Mouse (Mus musculus) stomach, embryonic 16.5 days (tissue): ENCODE results near the gene Cd200r2. TPM values are rescaled to one million over a fixed set of nuclear protein-coding genes. Genes with fewer than 3 reads are reported as not detected.
"Not testable (repeated sequence)": the region's sequence is repeated elsewhere in the genome, so short reads cannot be mapped to it uniquely, and the experiment has no call there.

Source experiments
- ATAC-seq: fragments of 200-750 bp; cut with Nextera tagmentation; 2 replicates; pipeline ENCODE4 v1.8.0; 2017; ENCODE audit warnings: moderate number of reproducible peaks, moderate TSS enrichment; ENCODE audit not compliant: insufficient read depth, low FRiP score
- H3K27ac ChIP-seq: fragments of 300-500 bp; sonication (generic); 2 replicates; pipeline ENCODE4 v1.5.1; 2014; ENCODE audit warnings: low read length
- H3K27me3 ChIP-seq: fragments of 300-500 bp; sonication (generic); 2 replicates; pipeline ENCODE4 v1.6.1; 2014; ENCODE audit warnings: low read length, control low read depth, mixed read lengths; ENCODE audit not compliant: control insufficient read depth, insufficient read depth
- H3K36me3 ChIP-seq: fragments of 300-500 bp; sonication (generic); 2 replicates; pipeline ENCODE4 v1.6.1; 2014; ENCODE audit warnings: low read length; ENCODE audit not compliant: control insufficient read depth, insufficient read depth
- H3K4me1 ChIP-seq: fragments of 300-500 bp; sonication (generic); 2 replicates; pipeline ENCODE4 v1.6.1; 2014; ENCODE audit warnings: low read length, control low read depth, mixed read lengths; ENCODE audit not compliant: control insufficient read depth, insufficient read depth
- H3K4me2 ChIP-seq: fragments of 300-500 bp; sonication (generic); 2 replicates; pipeline ENCODE4 v1.6.1; 2014; ENCODE audit warnings: low read depth, low read length, mixed read lengths
- H3K4me3 ChIP-seq: fragments of 300-500 bp; sonication (generic); replicated peaks from 2 replicates; pipeline ENCODE4 v1.5.1; 2014; ENCODE audit warnings: mild to moderate bottlenecking, low read length
- H3K9ac ChIP-seq: fragments of 300-500 bp; sonication (generic); 2 replicates; pipeline ENCODE4 v1.6.1; 2014; ENCODE audit warnings: low read length
- H3K9me3 ChIP-seq: fragments of 300-500 bp; sonication (generic); replicated peaks from 2 replicates; pipeline ENCODE4 v1.6.1; 2016; ENCODE audit warnings: low read length, control low read depth; ENCODE audit not compliant: control insufficient read depth
- WGBS: fragments of 180-500 bp; shearing (Covaris S2); extraction: QIAGEN DNeasy Blood & Tissue Kit; methylation state at CpG from one replicate; pipeline ENCODE4 v1.1.7; 2014; 5-methylcytosine and 5-hydroxymethylcytosine counted together
- polyA plus RNA-seq: library from polyadenylated mRNA; unstranded; fragments of >200 nt; fragmentation: Nextera tagmentation; extraction: Ambion mirVana; gene quantifications from 2 replicates; pipeline ENCODE4 v1.2.1, GENCODE M21; 2015

Cd200r2 gene
- polyA plus RNA-seq, result 0.10 TPM in 1 of 2 replicates, not detected in the other

DNA sequence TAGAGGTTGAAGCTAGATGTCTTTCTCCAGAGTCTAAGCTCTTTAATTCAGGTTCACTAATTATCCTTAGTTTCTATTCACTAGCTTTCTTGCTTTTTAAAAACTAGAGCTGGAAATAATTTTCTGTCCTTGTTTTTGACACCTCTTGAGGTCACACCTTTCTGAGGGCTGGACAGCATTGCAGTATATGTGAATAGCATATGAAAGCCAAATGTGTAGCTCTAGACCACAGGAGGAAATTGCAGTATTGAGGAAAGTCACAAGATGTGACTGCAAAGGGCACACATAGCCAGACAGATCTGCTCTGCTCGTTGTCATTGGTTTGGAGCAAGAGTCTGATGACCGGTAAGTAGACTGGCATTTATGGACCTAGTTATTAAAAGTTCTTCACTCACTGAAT, at the start of gene Cd200r2:
Gene Cd200r2 (plus strand): TSS at position 301 of the 400 bp plus-strand sequence.
- no peak for ATAC-seq
- Histone ChIP-seq H3K27me3 (no peaks in the 10 kb centered on the region), H3K4me2 (no peak within 1 kb of the TSS), H3K27ac (no peak within 1 kb of the TSS), H3K4me3 (no peak within 1 kb of the TSS), H3K9ac (no peak within 1 kb of the TSS), H3K9me3 (no peaks in the 10 kb centered on the region), H3K36me3 (no peaks in the 10 kb centered on the region), H3K4me1 (no peaks in the 10 kb centered on the region)
- WGBS, result 86% methylated on average over 2 of the region's 2 CpGs

DNA sequence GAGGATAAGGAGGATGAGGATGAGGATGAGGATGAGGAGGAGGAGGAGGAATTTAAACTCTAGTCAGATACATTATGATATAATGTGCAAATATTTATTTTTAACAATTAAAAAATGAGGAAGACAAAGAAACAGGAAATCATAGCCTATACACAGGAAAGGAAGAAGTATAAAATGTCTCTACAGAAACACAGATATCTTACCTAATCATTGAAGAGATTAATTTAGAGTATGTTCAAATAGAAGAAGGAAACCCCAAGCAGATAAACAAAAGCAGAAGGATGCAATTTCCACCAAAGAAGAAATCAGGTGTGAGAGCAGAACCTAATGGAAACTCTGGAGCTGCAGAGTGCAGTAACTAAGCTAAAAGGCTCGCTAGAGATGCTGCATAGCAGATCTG, 48.9 kb upstream of the Cd200r2 start:
- no peak for ATAC-seq
- no peak overlapping the region for H3K27ac ChIP-seq
- H3K4me3 ChIP-seq, result no peak overlapping the region
- no peaks in the 10 kb centered on the region for H3K9me3 ChIP-seq
- H3K4me1 ChIP-seq, result no peaks in the 10 kb centered on the region
- WGBS, result 55% methylated on average over 1 of the region's 1 CpGs
- H3K27me3 ChIP-seq, result no peaks in the 10 kb centered on the region
- no peak overlapping the region for H3K4me2 ChIP-seq
- H3K36me3 ChIP-seq, result no peaks in the 10 kb centered on the region
- no peak overlapping the region for H3K9ac ChIP-seq

DNA sequence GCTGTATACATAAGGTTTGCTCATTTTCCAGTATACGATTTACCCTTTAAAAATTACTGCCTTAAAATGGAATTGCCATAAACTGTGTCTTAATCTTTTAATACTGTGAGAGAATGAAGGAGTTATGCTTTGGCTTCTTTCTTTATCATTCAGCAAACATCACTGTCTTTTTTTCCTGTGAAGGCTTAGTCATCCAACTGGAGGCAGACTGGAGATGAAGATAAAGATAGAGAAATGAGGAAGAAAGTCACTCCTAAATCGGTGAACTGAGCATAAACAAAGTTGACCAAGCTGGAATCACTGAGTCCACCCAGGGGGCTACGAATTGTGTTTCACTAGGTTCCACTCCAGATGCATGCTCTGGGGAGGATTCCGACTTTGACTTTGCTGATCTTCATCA, 46.4 kb upstream of the Cd200r2 start:
- no peak for ATAC-seq
- Histone ChIP-seq H3K36me3 (no peaks in the 10 kb centered on the region), H3K4me3 (no peak overlapping the region), H3K9ac (no peak overlapping the region), H3K27me3 (no peaks in the 10 kb centered on the region), H3K4me2 (no peak overlapping the region), H3K4me1 (no peaks in the 10 kb centered on the region), H3K27ac (no peak overlapping the region), H3K9me3 (no peaks in the 10 kb centered on the region)
- 76% methylated on average over 4 of the region's 4 CpGs for WGBS

DNA sequence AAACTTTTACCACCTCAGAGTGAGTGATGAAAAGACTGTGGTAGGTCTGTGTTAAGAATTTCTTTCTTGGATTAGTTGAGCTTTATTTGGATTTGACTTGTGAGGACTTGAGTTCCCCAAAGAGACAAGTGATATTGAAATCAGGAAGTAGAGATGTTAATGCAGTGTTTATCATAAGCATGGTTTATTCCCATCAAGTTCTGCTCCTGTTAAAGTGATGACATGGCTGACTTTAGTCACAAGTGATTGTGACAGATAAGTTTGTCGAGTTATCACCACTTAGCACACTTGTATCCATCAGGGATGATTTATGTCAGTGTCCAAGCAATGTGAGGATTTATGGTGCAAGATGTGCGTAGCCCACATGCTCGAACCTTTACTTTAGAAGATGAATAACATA, 34.6 kb upstream of the Cd200r2 start:
- Histone ChIP-seq H3K4me1 (no peaks in the 10 kb centered on the region), H3K27me3 (no peaks in the 10 kb centered on the region), H3K36me3 (no peaks in the 10 kb centered on the region), H3K27ac (no peak overlapping the region), H3K9ac (no peak overlapping the region), H3K9me3 (no peaks in the 10 kb centered on the region), H3K4me3 (no peak overlapping the region), H3K4me2 (no peak overlapping the region)
- 40% methylated on average over 3 of the region's 3 CpGs for WGBS
- ATAC-seq, result no peak

- WGBS, result 39% methylated on average over 2 of the region's 2 CpGs
- H3K9me3 ChIP-seq, H3K4me2 ChIP-seq, H3K9ac ChIP-seq, H3K27ac ChIP-seq, H3K27me3 ChIP-seq, ATAC-seq, H3K36me3 ChIP-seq, H3K4me3 ChIP-seq, H3K4me1 ChIP-seq: not testable (repeated sequence)
Observed at GRCm38 (mm10) chr16:44833189-44833588, 33.7 kb upstream of the Cd200r2 start.

- Histone ChIP-seq H3K9me3 (no peaks in the 10 kb centered on the region), H3K4me2 (no peak overlapping the region), H3K36me3 (no peaks in the 10 kb centered on the region), H3K27me3 (no peaks in the 10 kb centered on the region), H3K4me1 (no peaks in the 10 kb centered on the region), H3K27ac (no peak overlapping the region), H3K4me3 (no peak overlapping the region), H3K9ac (no peak overlapping the region)
- 48% methylated on average over 1 of the region's 1 CpGs for WGBS
- ATAC-seq, result no peak
Observed at GRCm38 (mm10) chr16:44875178-44875577, 8.3 kb downstream of the Cd200r2 start.

DNA sequence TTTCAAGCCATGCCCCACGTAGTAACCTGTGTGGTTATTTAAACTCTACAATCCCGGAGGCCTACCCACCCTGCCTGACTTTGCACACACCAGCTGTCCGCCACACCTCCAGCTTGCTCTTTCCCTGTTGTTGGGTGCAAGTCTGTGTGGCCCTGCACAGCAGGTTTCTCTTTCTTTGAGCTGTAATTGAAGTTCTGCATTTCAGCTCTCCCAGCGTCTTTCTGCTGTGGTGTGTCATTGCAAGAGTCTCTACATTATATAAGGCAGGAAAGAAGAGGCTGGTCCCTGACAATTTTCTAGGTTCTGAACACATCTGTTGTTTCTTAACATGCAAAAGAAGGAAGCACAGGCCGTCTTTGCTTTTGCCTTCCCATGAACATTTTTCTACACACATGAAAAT, 9.7 kb downstream of the Cd200r2 start:
- ATAC-seq, result no peak
- Histone ChIP-seq H3K4me2 (no peak overlapping the region), H3K4me3 (no peak overlapping the region), H3K36me3 (no peaks in the 10 kb centered on the region), H3K9ac (no peak overlapping the region), H3K9me3 (no peaks in the 10 kb centered on the region), H3K4me1 (no peaks in the 10 kb centered on the region), H3K27me3 (no peaks in the 10 kb centered on the region), H3K27ac (no peak overlapping the region)
- 64% methylated on average over 5 of the region's 5 CpGs for WGBS

GRCm38 (mm10) chr16:44877595-44877994, 10.7 kb downstream of the Cd200r2 start:
- no peaks in the 10 kb centered on the region for H3K36me3 ChIP-seq
- no peak overlapping the region for H3K4me2 ChIP-seq
- H3K27ac ChIP-seq, result no peak overlapping the region
- H3K4me3 ChIP-seq, result no peak overlapping the region
- no peak overlapping the region for H3K9ac ChIP-seq
- H3K9me3 ChIP-seq, result no peaks in the 10 kb centered on the region
- ATAC-seq, result no peak
- 64% methylated on average over 6 of the region's 6 CpGs for WGBS
- H3K27me3 ChIP-seq, result no peaks in the 10 kb centered on the region
- no peaks in the 10 kb centered on the region for H3K4me1 ChIP-seq

DNA sequence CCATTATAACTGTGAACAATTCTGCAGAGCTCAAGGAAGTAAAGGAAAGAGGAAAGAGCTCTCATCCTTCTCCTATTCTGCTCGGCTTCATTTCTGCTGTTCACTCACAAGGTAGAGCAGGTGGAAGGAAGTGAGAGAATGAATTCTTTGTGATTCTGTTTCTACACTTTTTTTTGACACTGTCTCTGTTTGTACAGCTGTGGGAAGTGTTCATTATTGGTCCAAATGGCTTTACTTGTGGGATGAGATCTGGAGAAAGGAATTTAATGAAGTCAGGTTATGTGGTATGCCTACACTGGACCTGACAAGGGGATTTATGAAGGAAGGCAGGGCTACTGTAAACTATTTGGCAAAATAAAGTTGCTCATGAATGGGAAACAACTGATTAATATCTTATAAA, 23.9 kb downstream of the Cd200r2 start:
- H3K4me3 ChIP-seq, result no peak overlapping the region
- 49% methylated on average over 1 of the region's 1 CpGs for WGBS
- H3K36me3 ChIP-seq, result no peaks in the 10 kb centered on the region
- H3K9me3 ChIP-seq, result no peaks in the 10 kb centered on the region
- no peaks in the 10 kb centered on the region for H3K27me3 ChIP-seq
- H3K4me1 ChIP-seq, result no peaks in the 10 kb centered on the region
- H3K9ac ChIP-seq, result no peak overlapping the region
- no peak overlapping the region for H3K27ac ChIP-seq
- H3K4me2 ChIP-seq, result no peak overlapping the region
- no peak for ATAC-seq

GRCm38 (mm10) chr16:44932016-44932415, 65.1 kb downstream of the Cd200r2 start:
- no peak overlapping the region for H3K4me2 ChIP-seq
- no peak overlapping the region for H3K4me3 ChIP-seq
- no peak overlapping the region for H3K27ac ChIP-seq
- no peaks in the 10 kb centered on the region for H3K9me3 ChIP-seq
- ATAC-seq, result no peak
- H3K27me3 ChIP-seq, result no peaks in the 10 kb centered on the region
- H3K9ac ChIP-seq, result no peak overlapping the region
- WGBS, result 88% methylated on average over 1 of the region's 1 CpGs
- no peaks in the 10 kb centered on the region for H3K4me1 ChIP-seq
- no peaks in the 10 kb centered on the region for H3K36me3 ChIP-seq
